ENCODE assay signal across 29 mouse cellular contexts in the genomic region with DNA sequence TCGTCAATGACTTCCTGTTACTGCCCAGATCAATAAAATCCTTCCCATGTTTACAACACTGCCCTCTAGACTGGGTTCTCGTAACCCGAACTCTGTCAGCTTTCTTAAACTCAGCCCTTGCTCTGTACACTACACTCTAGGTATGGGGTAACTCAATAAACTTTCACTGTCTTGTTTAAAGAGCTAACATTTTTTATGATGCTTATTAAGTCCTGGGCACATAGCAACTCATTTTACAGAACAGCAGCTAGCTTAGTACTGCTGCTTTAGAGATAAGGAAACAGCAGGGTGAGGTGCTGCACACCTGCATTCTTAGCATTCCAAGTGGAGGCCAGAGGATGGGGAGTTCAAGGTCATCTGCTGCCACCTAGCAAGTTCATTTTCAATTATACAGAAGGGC. TPM values are rescaled to one million over a fixed set of nuclear protein-coding genes. Genes with fewer than 3 reads are reported as not detected.
DNase-seq lines count a peak whose midpoint lies in the region; ATAC-seq and TF ChIP-seq lines count a peak whose summit lies in the region.
"Had no signal": no experiment of that assay in that cellular context is flagged by ENCODE, and none has a peak within 500 bp of the region (broad histone marks: within the 10 kb centered on the region; RNA-seq: fewer than 3 reads in every experiment).

No protein-coding gene starts in this region.

- DNase-seq in heart, embryonic 10.5 days (ENCODE audit: low spot score): peak; percentile 19
- DNase-seq in heart, postnatal 10 days: no peak
- DNase-seq in lung, postnatal 0 days (ENCODE audit: low spot score): no peak
- no peak for DNase-seq in lung, adult 18-20 months
- DNase-seq in forelimb bud, embryonic 11.5 days (ENCODE audit: low read depth, low spot score): peak; percentile 70
- peak; percentile 64 for DNase-seq in large intestine, adult 2 months (ENCODE audit: low read depth, low spot score)
- no peak for DNase-seq in right cerebral cortex, postnatal 25 days
- no peak for DNase-seq in thymus, adult 18-20 months
- DNase-seq: adrenal gland, postnatal 14 days; cerebellum, adult 11-12 months; cerebellum, postnatal 10 days; gastrocnemius, postnatal 25 days; heart, adult 18-20 months; kidney, adult 9 months; kidney, postnatal 10 days; layer of hippocampus, adult 9-11 months; liver, postnatal 0 days; lung, postnatal 4 days; right cerebral cortex, postnatal 14 days; spleen, adult 18-20 months; thymus, postnatal 25 days had no signal

- H3K9me3 ChIP-seq in heart, embryonic 10.5 days: no peaks in the 10 kb centered on the region
- H3K9me3 ChIP-seq in lung, postnatal 0 days (ENCODE audit: low read length): no peaks in the 10 kb centered on the region
- H3K9me3 ChIP-seq: embryonic facial prominence, embryonic 13.5 days; heart, embryonic 12.5 days; limb, embryonic 12.5 days; megakaryocyte, embryonic 14.5 days; midbrain, embryonic 12.5 days had no signal

- ATAC-seq in lung, postnatal 0 days: peak; percentile 57
- ATAC-seq: inflammation-experienced regulatory T-cells, adult 6 months; liver, postnatal 0 days had no signal

- peak; percentile 53 for TF ChIP-seq EP300 in lung, postnatal 0 days (IDR thresholded peaks at IDR 0.05)

- no peak overlapping the region for H3K4me2 ChIP-seq in lung, postnatal 0 days (replicated peaks; ENCODE audit: low read depth, low read length)
- H3K4me2 ChIP-seq: embryonic facial prominence, embryonic 13.5 days; heart, embryonic 12.5 days; hindbrain, embryonic 14.5 days; limb, embryonic 12.5 days; liver, embryonic 11.5 days; midbrain, embryonic 12.5 days had no signal

- TF ChIP-seq CTCF in lung, postnatal 0 days (IDR thresholded peaks at IDR 0.05): no peak

- no peaks in the 10 kb centered on the region for H3K27me3 ChIP-seq in heart, embryonic 10.5 days (ENCODE audit: insufficient read depth, poor library complexity, severe bottlenecking)
- no peaks in the 10 kb centered on the region for H3K27me3 ChIP-seq in lung, postnatal 0 days (replicated peaks; ENCODE audit: insufficient read depth, low read length)
- H3K27me3 ChIP-seq: embryonic facial prominence, embryonic 13.5 days; heart, embryonic 12.5 days; limb, embryonic 12.5 days had no signal

- intact Hi-C loops in heart, postnatal 10 days (cut with DNase I): no loop called here

- H3K27ac ChIP-seq in heart, embryonic 10.5 days: no peak overlapping the region
- no peak overlapping the region for H3K27ac ChIP-seq in lung, postnatal 0 days (ENCODE audit: low read length)
- H3K27ac ChIP-seq: embryonic facial prominence, embryonic 13.5 days; hindbrain, embryonic 14.5 days; limb, embryonic 12.5 days; midbrain, embryonic 12.5 days had no signal

- peaks cover 5% of the 10 kb centered on the region; the same call in 1 of the 2 replicates for H3K4me1 ChIP-seq in heart, embryonic 10.5 days
- H3K4me1 ChIP-seq in lung, postnatal 0 days (ENCODE audit: insufficient read depth, low read depth, low read length): no peaks in the 10 kb centered on the region

- WGBS in heart, embryonic 10.5 days: 50% methylated on average over 3 of the region's 3 CpGs
- 33% methylated on average over 3 of the region's 3 CpGs for WGBS in lung, postnatal 0 days
- WGBS in large intestine, adult 2 months: 20% methylated on average over 3 of the region's 3 CpGs

- H3K4me3 ChIP-seq in heart, embryonic 10.5 days: no peak overlapping the region
- no peak overlapping the region for H3K4me3 ChIP-seq in lung, postnatal 0 days (ENCODE audit: low read depth, low read length)
- H3K4me3 ChIP-seq: embryonic facial prominence, embryonic 13.5 days; heart, embryonic 12.5 days; limb, embryonic 12.5 days; megakaryocyte, embryonic 14.5 days; midbrain, embryonic 12.5 days had no signal

- no peaks in the 10 kb centered on the region for H3K36me3 ChIP-seq in heart, embryonic 10.5 days
- no peaks in the 10 kb centered on the region for H3K36me3 ChIP-seq in lung, postnatal 0 days (ENCODE audit: insufficient read depth, low read length)
- H3K36me3 ChIP-seq: embryonic facial prominence, embryonic 13.5 days; heart, embryonic 12.5 days; limb, embryonic 12.5 days; midbrain, embryonic 12.5 days had no signal

- H3K9ac ChIP-seq in lung, postnatal 0 days (replicated peaks; ENCODE audit: low read depth): no peak overlapping the region
- H3K9ac ChIP-seq: embryonic facial prominence, embryonic 13.5 days; heart, embryonic 12.5 days; hindbrain, embryonic 14.5 days; limb, embryonic 12.5 days; liver, postnatal 0 days; midbrain, embryonic 12.5 days had no signal

RNA-seq across cellular contexts. Expression of a gene that starts 21.3 kb away (rescaled TPM):
- polyA plus RNA-seq in heart, embryonic 10.5 days (2016; fragmentation: Nextera tagmentation; extraction: Ambion mirVana): 8.6 and 9.6 TPM in 2 replicates
- total RNA-seq in heart, postnatal 10 days (2021): 10 to 100 TPM; 38.5 to 39.0 TPM
- polyA plus RNA-seq in lung, postnatal 0 days (2015; fragmentation: Nextera tagmentation; extraction: Ambion mirVana): 5.8 and 7.8 TPM in 2 replicates
- 5.0 and 10.8 TPM in 2 replicates for polyA plus RNA-seq in large intestine, adult 2 months (2012; rRNA removed)

Comparison
In these comparisons a context has a peak if more than half of its experiments do, and no peak if none do; other contexts are left out.
1. DNase-seq: peak in heart, embryonic 10.5 days (single experiment), forelimb bud, embryonic 11.5 days (single experiment) and large intestine, adult 2 months (single experiment); none in heart, postnatal 10 days (0 of 2), lung, postnatal 0 days (single experiment), lung, adult 18-20 months (0 of 2), right cerebral cortex, postnatal 25 days (single experiment) and thymus, adult 18-20 months (0 of 2).